Mouse (Mus musculus): ENCODE data around the gene Tcf19.

DNA sequence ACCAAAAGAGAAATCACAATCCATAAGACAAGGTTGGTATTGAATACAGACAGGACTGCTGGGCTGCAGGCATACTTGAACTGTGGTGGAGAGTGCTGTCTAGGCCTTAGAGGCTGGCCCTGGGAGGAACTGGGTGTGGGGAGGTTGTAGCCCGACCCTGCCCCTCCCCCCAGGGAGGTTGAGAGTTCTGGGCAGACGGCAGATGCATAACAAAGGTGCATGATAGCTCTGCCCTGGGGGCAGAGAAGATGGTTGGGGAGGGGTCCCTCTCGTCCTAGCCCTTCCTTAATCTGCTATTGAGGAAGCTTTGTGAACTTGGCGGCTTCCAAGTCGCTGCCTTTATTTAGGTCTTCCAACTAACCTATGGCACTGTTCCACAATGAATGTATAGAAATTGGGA, 12.8 kb downstream of the Tcf19 start:
- TF ChIP-seq GATA1 (IDR thresholded peaks at IDR 0.05; ENCODE audit: low read length): no peak
- no peak for TF ChIP-seq TAL1 (IDR thresholded peaks at IDR 0.05; ENCODE audit: low read length)
